Mouse (Mus musculus) cortical plate, adult 2 months (tissue): Measurements from ENCODE around the gene Vav2.

ENCODE experiments used
- CTCF ChIP-seq: fragments of 200-500 bp; IDR thresholded peaks from 2 replicates; pipeline ENCODE4 v1.5.1; 2011; ENCODE audit warnings: mild to moderate bottlenecking, control low read depth, low read length; ENCODE audit not compliant: insufficient read depth; ENCODE audit errors: extremely low read depth
- POLR2A ChIP-seq: fragments of 200-500 bp; IDR thresholded peaks from 2 replicates; pipeline ENCODE4 v1.6.1; 2011; ENCODE audit warnings: mild to moderate bottlenecking, low read length, control low read depth; ENCODE audit not compliant: insufficient read depth; ENCODE audit errors: extremely low read depth

GRCm38 (mm10) chr2:27432599-27432998 lies 5.8 kb upstream of the Vav2 start:
- TF ChIP-seq CTCF (no peak), POLR2A (no peak)
